Mouse (Mus musculus) olfactory bulb, adult 2 months (tissue): Measurements from ENCODE around the gene Tlr4. TPM values are rescaled to one million over a fixed set of nuclear protein-coding genes. Genes with fewer than 3 reads are reported as not detected.

Source experiments
- H3K27ac ChIP-seq: fragments of 200-500 bp; 2 replicates; pipeline ENCODE4 v1.5.1; 2012; ENCODE audit warnings: low read depth, low read length; ENCODE audit not compliant: insufficient read depth
- H3K4me1 ChIP-seq: fragments of 200-500 bp; 2 replicates; pipeline ENCODE4 v1.6.1; 2012; ENCODE audit warnings: low read length; ENCODE audit not compliant: control insufficient read depth, insufficient read depth
- H3K4me3 ChIP-seq: fragments of 200-500 bp; 2 replicates; pipeline ENCODE4 v1.5.1; 2012; ENCODE audit warnings: mild to moderate bottlenecking, low read depth, low read length, moderate library complexity; ENCODE audit not compliant: insufficient read depth
- CTCF ChIP-seq: fragments of 200-500 bp; IDR thresholded peaks from 2 replicates; pipeline ENCODE4 v1.5.1; 2012; ENCODE audit warnings: low read depth, mild to moderate bottlenecking, low read length, moderate library complexity; ENCODE audit not compliant: insufficient read depth
- POLR2A ChIP-seq: fragments of 200-500 bp; IDR thresholded peaks from 2 replicates; pipeline ENCODE4 v1.6.1; 2012; ENCODE audit warnings: mild to moderate bottlenecking, low read depth, low read length, moderate library complexity; ENCODE audit not compliant: insufficient read depth
- WGBS: fragments of 180-500 bp; shearing (Covaris S2); methylation state at CpG from one replicate; pipeline ENCODE4 v1.1.7; 2018; 5-methylcytosine and 5-hydroxymethylcytosine counted together
- polyA plus RNA-seq: library from polyadenylated mRNA; stranded (reverse); fragments of >200 nt; gene quantifications from 2 replicates; pipeline ENCODE4 v1.2.4, GENCODE M21; 2012; ENCODE audit warnings: low replicate concordance; ENCODE audit not compliant: missing spikeins, insufficient read depth, insufficient read length

Gene Tlr4
- polyA plus RNA-seq, 1 experiment: not detected

DNA sequence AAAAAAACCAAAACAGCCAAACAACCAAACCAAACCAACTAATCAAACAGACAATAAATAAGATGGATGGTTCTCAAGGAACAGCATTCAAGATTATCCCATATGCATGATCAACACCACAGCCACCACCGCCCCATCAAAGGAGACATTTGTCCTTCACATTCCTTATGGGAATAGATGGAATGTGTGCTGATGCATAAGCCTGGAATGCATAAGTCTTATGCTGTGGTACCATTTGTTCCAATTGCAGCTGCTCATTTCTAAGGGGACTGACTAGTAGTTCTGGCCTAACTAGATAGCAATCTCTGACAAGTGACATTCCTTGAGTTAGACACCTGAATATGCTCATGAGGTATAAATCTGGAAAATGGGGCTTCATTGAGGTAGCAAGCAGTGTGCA is 54.1 kb downstream of the Tlr4 start:
- Histone ChIP-seq H3K4me1 (peaks cover 5% of the 10 kb centered on the region; the same call in 1 of the 2 replicates), H3K27ac (no peak overlapping the region), H3K4me3 (no peak overlapping the region)
- WGBS: 97% methylated on average over 1 of the region's 1 CpGs
- TF ChIP-seq CTCF: no peak
- no peak for TF ChIP-seq POLR2A

DNA sequence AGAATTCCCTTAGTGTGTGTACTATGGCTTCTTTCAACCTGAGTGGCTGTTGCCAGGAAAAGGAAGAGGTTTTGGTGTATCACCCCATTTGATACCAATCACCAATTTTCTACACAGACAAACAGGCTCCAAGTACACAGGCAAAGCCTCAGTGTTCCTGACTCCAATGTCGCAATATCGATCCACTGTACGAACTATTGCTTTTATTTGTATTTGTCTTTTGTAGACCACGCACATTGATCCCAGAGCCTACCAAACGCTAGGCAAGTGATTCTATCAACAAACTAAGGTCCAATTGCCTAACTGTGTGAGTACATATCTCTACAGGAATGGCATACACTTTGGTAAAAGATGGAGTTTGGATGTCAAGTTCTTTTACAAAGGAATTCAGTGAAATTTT is 55.9 kb downstream of the Tlr4 start:
- Histone ChIP-seq H3K27ac (no peak overlapping the region), H3K4me3 (no peak overlapping the region), H3K4me1 (no peaks in the 10 kb centered on the region)
- TF ChIP-seq CTCF: no peak
- TF ChIP-seq POLR2A: no peak
- WGBS: 95% methylated on average over 5 of the region's 5 CpGs

DNA sequence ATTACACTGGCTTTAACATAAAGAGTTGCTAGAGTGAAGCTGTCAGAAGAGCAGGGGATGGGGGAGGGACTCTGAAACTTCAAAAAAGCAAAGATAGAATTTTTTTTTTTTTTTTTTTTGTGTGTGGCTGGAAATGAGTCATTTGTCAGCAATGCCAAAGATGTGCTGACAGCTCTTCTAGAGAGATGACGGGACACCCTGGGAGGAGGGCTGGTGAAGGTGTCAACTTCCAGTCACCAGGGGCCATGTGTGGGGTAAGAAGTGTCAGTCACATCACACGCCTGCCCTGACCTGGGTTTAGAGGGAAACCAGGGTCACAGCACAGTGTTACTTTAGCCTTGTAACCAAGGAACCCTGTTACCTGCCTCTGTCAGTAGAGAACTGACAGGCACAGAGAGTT is 67.2 kb downstream of the Tlr4 start:
- no peak for TF ChIP-seq POLR2A
- TF ChIP-seq CTCF: no peak
- no peak overlapping the region for H3K27ac ChIP-seq
- 85% methylated on average over 2 of the region's 2 CpGs for WGBS

DNA sequence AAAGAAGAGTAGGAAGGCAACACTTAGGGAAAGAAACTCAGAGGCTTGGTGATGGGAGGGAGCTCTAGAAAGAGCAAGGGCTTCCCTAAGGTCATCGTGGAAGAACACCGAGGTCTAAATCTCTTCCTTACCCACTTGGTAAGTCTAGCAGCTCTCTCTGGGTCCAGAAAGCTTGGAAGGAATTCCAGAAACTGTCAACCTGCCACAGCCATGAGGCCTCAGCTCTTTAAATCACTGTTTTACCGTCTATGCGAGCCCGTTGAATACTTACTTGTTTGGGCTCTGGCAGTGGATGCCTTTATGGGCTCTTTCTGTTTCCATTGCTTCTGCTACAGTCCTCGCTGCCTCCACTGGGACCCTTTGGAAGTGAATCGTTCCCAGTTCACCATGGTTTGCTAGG is 67.6 kb downstream of the Tlr4 start:
- TF ChIP-seq POLR2A (no peak), CTCF (no peak)
- H3K4me1 ChIP-seq: no peaks in the 10 kb centered on the region

More for the DNA sequence above, 67.2 kb downstream of the Tlr4 start:
- Histone ChIP-seq H3K4me1 (no peaks in the 10 kb centered on the region), H3K4me3 (no peak overlapping the region)

DNA sequence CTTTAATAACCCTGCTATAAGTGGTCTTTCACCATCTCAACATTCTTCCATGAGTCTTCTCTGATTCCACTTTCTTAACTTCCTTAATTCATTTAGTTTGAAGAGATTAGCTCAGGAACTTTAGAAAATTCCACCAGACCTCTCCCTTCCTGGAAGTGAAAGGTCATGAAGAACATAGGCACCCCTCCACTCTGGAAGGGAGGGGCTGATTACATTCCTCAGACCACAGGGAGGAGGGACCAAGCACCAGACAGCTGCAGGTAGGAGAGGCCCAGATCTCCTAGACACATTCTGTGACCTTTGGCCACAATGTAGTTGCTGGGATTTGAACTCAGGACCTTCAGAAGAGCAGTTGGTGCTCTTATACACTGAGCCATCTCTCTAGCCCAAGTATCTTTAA is 72.7 kb downstream of the Tlr4 start:
- H3K4me1 ChIP-seq: no peaks in the 10 kb centered on the region
- no peak overlapping the region for H3K4me3 ChIP-seq
- no peak overlapping the region for H3K27ac ChIP-seq
- no peak for TF ChIP-seq POLR2A
- TF ChIP-seq CTCF: no peak

More for the DNA sequence above, 67.6 kb downstream of the Tlr4 start:
- 62% methylated on average over 7 of the region's 7 CpGs for WGBS
- Histone ChIP-seq H3K27ac (no peak overlapping the region), H3K4me3 (no peak overlapping the region)

DNA sequence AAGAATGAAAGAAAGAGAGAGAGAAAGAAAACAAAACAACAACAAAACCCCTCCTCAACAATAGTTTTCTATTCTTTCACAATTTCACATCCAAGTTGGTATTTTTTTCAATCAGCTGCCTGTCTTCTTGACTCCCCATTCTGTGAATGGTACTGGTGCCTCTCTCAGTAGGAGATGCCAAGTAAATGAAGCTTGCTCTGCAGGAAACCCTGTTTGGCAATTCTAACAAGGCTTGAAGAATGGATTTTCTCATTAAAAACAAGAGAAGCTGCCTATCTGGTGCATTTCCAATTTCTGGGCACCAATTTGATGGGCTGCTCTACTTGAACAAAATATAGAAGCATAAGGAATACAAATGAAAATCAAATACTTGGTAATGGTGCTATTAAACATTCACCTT is 74.1 kb downstream of the Tlr4 start:
- TF ChIP-seq POLR2A (no peak), CTCF (no peak)
- H3K4me3 ChIP-seq: no peak overlapping the region
- H3K27ac ChIP-seq: no peak overlapping the region
- H3K4me1 ChIP-seq: no peaks in the 10 kb centered on the region

DNA sequence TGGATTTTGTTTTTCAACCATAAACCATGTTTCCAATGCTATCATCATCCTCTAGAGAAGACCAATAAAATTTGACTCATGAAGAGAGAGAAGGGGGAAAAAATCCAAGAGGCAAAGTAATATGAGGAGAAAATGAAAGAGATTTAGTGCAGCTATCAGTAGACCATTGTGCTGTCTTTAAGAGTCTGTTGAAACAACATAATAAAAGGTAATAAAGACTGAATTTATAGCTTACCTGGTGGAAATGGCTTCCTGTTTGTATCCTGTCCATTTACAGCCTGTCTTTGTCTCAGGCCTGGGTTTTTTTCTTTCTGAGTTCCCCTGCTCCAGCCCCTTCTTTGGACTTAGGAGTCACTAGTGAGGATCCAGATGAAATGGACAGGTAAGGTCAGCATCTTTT is 81.0 kb downstream of the Tlr4 start:
- TF ChIP-seq CTCF (no peak), POLR2A (no peak)
- Histone ChIP-seq H3K4me1 (no peaks in the 10 kb centered on the region), H3K27ac (no peak overlapping the region), H3K4me3 (no peak overlapping the region)

DNA sequence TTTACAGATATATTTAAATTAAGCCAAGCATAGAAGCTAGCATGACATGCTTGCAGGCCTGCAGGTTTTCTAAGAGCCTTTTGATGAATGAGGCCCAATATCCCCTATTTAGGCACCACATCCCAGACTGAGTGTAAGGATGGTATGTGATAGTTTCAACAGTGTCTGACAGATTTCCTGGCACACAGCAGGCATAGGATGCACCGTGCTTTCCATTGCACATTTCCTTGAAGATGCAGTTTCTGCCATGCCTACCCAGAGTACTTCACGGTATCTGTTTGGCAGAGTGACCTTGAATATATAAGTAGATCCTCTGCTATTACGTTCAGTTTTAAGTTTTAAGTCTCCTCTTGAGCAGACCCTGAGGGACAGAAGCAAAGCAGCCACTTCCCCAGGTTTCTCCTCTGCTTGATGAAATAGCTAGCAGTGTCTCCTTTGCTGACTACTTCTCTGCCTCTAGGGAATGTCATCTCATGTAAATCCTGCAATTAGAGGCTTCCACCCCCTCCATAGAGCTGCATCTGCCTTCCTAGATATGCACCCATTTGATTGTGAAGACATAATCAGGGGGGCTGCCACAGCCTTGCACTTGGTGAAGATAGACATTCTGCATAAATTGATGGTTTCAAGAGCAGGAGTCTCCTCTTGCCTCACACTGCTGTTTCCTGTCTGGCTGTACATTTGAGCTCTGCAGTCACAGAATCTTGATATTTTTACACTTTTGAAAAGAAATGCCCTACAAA is 92.4 kb downstream of the Tlr4 start:
- H3K4me1 ChIP-seq: no peaks in the 10 kb centered on the region
- no peak overlapping the region for H3K4me3 ChIP-seq
- peak overlapping the region; percentile 51; the same call in 1 of the 2 replicates for H3K27ac ChIP-seq
- WGBS: 38% methylated on average over 3 of the region's 3 CpGs
- TF ChIP-seq CTCF (no peak), POLR2A (no peak)

DNA sequence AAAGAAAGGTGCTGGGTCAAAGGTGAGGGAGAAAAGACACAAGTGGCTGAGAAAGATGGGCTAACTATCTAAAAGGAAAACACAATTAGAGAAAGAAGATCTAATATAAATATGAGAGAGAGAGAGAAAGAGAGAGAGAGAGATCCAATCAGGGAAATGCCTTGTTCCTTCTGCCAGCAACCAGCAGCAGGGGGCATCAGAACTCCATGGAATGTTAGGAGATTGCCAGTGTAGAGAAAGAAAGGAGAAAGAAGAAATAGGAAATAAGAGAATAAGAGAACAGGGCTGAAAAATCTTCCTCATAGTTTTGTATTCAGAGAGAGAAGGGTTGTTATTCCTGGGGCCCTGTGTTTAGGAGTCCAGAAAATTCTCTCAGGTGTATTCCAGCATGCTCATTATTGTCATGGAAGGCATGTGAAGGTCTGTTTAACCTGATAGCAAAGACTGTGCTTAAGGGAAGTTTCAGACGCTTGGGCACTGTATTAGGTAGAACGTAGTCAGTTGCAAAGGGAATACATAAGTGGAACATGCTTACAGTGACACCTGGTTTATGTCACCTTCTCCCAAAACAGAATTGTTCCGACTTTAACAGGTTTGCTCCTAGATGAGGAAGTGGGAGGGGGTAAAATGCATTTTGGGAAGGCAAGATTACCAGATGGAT is 96.4 kb downstream of the Tlr4 start:
- H3K4me3 ChIP-seq: no peak overlapping the region
- H3K27ac ChIP-seq: no peak overlapping the region
- no peaks in the 10 kb centered on the region for H3K4me1 ChIP-seq
- TF ChIP-seq CTCF (no peak), POLR2A (no peak)
- 58% methylated on average over 3 of the region's 3 CpGs for WGBS

DNA sequence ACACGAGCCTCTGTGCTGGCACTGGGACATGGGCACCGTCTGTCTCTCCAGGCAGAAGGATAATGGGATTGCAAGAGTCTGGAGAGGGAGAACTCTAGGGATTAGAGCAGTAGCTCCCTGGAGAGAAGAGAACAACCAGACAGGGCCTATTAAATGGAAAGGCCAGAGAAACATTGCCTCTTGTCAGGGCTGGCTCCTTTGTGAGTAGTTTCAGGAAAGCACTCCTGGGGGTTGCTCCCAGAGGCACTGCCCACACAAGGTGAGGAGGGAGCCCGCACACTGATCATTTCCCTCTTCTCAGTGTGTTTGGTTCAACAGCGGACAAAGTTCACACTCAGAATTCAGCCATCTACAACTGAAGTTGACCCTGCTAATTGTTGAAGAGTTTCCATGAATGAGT is 98.7 kb downstream of the Tlr4 start:
- H3K4me1 ChIP-seq: no peaks in the 10 kb centered on the region
- H3K27ac ChIP-seq: no peak overlapping the region
- no peak overlapping the region for H3K4me3 ChIP-seq
- no peak for TF ChIP-seq POLR2A
- TF ChIP-seq CTCF: no peak
- WGBS: 75% methylated on average over 4 of the region's 4 CpGs
